Mouse (Mus musculus): ENCODE measurements around the gene Ppp1r35.
A peak's percentile ranks its signal among the peaks of the same experiment; 100 is the strongest.
"Not testable (repeated sequence)": the region's sequence is repeated elsewhere in the genome, so short reads cannot be mapped to it uniquely, and the experiment has no call there.

Gene Ppp1r35

GRCm38 (mm10) chr5:137778635-137779034 is at the start of gene Ppp1r35:
Gene Ppp1r35 (plus strand): TSS chr5:137778849.
- peak; percentile 97 to 99 for DNase-seq

GRCm38 (mm10) chr5:137733638-137734288 is 44.9 kb upstream of the Ppp1r35 start:
- no peak for DNase-seq

- peak in 1 of 2 experiments; percentile 38 for DNase-seq
These were observed 44.2 kb upstream of the Ppp1r35 start for GRCm38 (mm10) chr5:137734289-137735061.

DNA sequence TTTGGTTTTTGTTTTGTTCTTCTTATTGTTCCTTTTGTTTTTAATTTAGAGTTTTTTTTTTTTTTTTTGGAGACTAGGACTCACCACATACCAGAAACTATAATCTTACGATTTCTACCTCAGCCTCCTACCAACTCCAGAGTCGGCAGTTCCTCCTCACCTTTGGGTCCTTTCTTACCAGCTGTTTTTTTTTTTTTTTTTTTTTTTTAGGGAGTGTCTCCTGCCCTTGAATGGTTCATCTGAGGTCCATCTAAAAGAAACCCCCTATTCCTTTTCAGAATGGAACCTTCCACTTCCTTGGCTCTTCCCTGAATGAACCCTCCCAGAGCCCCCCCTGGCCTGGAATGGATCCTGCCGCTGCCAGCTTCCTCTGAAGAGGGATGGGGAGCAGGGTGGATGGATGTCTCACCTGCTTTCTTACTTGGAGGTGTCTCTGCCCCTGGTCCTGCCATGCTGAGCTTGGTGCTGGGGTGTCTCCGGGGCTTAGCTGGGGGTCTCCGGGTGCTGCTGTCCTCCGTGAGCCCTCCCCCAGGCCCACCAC is 41.2 kb upstream of the Ppp1r35 start:
- DNase-seq, result peak in 1 of 2 experiments; percentile 45

DNA sequence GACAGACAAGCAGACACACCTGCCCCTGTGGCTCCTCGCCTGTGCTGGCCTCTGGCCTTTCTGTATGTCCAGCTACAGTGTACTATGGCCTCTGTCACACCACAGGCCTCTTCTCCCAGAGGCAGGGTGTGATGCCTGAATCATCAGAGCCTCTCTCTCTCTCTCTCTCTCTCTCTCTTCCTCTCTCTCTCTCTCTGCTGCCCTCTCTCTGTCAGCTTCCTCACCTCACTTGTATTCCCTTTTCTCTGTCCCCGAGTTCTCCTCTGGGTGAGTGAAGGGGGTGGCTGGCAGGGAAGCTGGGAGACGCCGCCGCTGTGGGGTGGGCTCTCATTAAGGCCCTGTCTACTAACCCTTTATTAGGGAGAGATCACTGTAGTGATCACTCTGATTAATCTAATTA is 40.1 kb upstream of the Ppp1r35 start:
- DNase-seq, result no peak

DNA sequence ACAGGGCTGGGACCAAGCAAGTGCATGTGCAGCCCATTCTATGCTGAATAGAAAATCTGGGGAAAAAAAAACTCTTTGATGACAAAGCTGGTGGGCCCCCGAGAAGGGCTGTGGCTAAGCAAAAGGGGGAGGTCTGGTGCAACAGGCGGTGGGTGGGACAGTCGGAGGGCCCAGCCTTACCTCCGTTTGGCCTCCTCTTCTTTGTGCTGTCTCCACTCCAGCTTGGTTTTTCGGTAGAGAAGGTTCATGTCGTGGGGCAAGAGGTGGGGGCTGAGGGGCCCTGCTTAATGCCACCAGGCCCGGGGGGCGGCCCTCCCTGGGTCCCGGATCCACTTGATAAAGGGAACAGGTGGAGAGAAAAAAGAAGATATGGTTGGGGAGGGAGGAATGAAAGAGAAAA is 39.2 kb upstream of the Ppp1r35 start:
- no peak for DNase-seq

- DNase-seq, result peak; percentile 27 to 46
These were observed 38.1 kb upstream of the Ppp1r35 start for GRCm38 (mm10) chr5:137740506-137740905.

DNA sequence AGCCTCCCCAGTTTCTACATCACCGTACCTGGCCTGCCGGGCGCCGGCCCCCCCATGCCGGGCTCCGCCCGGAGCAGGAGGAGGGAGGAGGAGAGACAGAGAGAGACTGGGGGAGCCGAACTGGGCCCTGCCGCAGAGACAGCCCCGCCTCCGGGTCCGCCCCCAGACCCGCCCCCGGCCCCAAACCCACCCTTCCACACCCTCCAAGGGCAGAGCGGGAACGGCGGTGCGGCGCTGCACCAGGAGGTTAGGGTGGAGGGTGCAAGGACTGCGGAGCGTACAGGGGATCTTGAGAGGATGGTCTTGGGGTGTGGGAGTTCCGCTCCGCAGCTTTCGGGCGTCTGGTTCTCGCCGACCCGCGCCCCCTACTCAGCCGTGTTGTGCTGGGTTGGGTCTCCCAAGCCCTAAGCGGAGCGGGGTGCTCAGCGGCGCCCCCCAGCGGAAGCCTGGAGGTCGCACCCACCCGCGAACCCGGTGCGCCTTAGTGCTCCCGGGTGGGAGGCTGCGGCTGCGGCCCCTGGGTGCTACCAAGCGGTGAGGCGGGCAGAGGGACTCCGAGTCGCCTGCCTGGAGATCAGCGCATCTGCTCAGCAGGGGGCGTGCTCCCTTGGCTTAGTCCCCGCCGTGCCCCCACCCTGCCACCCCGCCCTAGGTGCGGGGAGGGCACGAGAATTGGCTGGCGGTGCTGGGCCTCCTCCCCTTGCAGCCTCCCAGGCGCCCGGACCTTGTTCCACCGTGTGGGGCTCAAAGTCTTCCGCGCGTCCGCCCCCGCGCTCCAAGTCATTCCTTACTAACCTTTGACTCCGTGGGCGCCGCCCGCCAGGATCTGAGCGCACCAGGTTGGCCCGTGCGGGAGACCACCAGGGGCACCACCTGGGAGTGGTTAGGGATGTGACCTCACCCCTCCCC is 37.4 kb upstream of the Ppp1r35 start, which contains the start of gene Nyap1:
Nyap1 (minus strand) TSS at position 585 of the 909 bp plus-strand sequence.
- DNase-seq, result peak; percentile 92

GRCm38 (mm10) chr5:137742048-137742447 is 36.6 kb upstream of the Ppp1r35 start:
- DNase-seq, result no peak

DNA sequence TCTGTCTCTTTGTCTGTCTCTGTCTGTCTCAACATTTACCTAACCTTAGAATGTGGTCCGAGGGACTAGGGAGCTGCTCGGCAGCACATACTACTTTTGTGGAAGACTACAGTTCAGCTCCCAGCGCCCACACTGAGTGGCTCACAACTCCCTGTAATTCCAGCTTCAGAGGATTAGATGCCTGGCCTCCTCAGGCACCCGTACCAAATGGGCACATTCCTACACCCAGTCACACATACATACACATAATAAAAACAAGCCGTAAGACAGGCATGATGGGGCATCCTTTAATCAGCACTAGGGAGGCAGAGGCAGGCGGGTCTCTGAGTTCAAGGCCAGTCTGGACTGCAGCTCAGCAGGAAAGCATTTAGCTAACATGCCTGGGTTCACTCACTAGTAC is 35.8 kb upstream of the Ppp1r35 start:
- no peak for DNase-seq

GRCm38 (mm10) chr5:137744197-137744596 is 34.5 kb upstream of the Ppp1r35 start:
- no peak for DNase-seq

DNA sequence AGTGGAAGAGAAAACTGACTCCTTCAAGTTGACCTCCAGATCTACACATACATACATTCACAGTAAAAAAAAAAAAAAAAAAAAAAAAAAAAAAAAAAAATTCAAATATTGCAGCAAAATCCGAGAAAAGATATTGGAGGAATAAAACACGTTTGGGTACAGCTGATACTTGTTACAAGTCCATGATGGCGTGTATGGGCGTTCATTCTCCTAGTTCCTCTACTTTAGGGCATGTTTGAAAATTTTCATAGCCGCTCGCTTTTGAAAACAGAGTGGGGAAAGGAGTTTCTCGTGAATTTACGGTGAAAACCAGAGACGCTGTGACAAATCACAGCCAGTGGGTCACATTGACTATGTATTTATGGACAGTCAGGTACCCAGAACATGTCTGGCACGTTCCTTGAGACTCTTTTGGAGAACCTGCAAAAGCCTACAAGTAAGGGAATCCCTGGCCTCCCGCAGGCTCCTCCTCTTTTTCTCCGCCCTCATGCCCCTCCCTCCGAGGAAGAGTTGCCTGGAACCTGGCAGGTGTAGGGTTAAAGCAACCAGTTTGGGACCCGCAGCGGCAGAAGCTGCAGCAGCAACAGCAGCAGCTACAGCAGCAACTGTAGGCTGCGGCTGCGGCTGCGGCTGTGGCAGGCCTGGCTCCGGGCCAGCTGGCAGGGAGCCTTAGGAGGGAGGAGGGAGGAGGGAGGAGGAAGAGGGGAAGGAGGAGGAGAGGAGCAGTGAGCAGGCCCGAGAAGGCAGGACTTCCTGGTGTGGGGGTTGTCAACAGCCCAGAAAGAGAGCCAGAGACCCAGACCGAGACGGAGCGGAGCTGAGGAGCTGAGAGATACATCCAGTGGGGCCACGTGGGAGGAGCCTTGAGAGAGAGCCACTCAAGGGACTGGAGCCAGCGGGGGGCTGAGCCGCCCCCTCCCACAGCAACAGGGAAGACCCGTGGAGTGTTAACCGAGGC is 33.2 kb upstream of the Ppp1r35 start, which contains the start of gene Tsc22d4:
Tsc22d4 (plus strand) TSS at position 517 of the 958 bp plus-strand sequence.
- DNase-seq, result peak; percentile 88 to 90

DNA sequence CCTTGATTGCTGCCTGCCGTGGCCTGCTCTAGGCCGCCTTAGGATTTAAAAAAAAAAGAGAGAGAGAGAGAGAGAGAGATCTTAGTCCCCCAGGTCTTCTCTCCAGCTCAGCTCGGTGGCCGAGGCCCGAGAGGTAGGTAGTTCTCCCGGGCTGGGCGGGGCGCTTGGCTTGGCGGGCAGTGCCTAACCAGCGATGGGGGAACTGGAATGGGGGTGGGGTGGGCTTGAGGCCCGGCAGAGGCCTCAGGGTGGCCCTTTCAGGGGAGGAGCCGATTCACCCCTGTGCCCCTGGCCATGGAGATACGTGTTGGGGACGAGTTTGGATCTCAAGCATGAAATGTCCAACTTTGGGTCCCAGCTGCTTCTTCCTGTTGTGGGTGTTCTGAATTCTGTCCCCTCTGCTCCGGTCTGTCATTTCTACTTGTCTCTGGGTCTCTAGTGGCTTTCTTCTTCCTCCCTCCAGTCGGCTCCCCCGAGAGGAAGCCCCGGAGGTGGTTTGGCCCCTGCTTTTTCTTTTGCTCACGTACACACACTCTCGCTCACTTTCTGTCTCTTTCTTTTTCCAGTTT is 32.3 kb upstream of the Ppp1r35 start:
- peak; percentile 67 to 77 for DNase-seq

GRCm38 (mm10) chr5:137746851-137747325 is 31.8 kb upstream of the Ppp1r35 start:
- peak in 1 of 2 experiments; percentile 49 for DNase-seq

- DNase-seq, result peak; percentile 58 to 72
These were observed 31.2 kb upstream of the Ppp1r35 start for GRCm38 (mm10) chr5:137747326-137747961.

GRCm38 (mm10) chr5:137748130-137748770 is 30.4 kb upstream of the Ppp1r35 start:
- DNase-seq, result no peak

GRCm38 (mm10) chr5:137749196-137749836 is 29.3 kb upstream of the Ppp1r35 start:
- no peak for DNase-seq

GRCm38 (mm10) chr5:137750212-137750611 is 28.4 kb upstream of the Ppp1r35 start:
- not testable (repeated sequence) for DNase-seq

GRCm38 (mm10) chr5:137751221-137751887 is 27.3 kb upstream of the Ppp1r35 start:
- no peak for DNase-seq
